Mouse (Mus musculus) neural tube, embryonic 11.5 days (tissue): Measurements from ENCODE around the gene Tnrc6c. TPM values are rescaled to one million over a fixed set of nuclear protein-coding genes. Genes with fewer than 3 reads are reported as not detected.

Source experiments
- ATAC-seq: fragments of 200-750 bp; cut with Nextera tagmentation; 2 replicates; pipeline ENCODE4 v1.8.0; 2017; ENCODE audit warnings: moderate number of reproducible peaks, mild to moderate bottlenecking, moderate TSS enrichment, moderate library complexity; ENCODE audit not compliant: insufficient read depth, low FRiP score, low TSS enrichment
- DNase-seq: peaks from one replicate; pipeline ENCODE4 v3.0.0-alpha.2; 2015; ENCODE audit warnings: low spot score
- H3K27ac ChIP-seq: fragments of 300-500 bp; sonication (generic); 2 replicates; pipeline ENCODE4 v1.5.1; 2014; ENCODE audit warnings: low read depth, mild to moderate bottlenecking, low read length
- H3K27me3 ChIP-seq: fragments of 300-500 bp; sonication (generic); 2 replicates; pipeline ENCODE4 v1.6.1; 2014; ENCODE audit warnings: mild to moderate bottlenecking, low read length, mixed read lengths; ENCODE audit not compliant: control insufficient read depth, insufficient read depth
- H3K36me3 ChIP-seq: fragments of 300-500 bp; sonication (generic); 2 replicates; pipeline ENCODE4 v1.6.1; 2014; ENCODE audit warnings: mild to moderate bottlenecking, low read length, moderate library complexity, mixed read lengths; ENCODE audit not compliant: control insufficient read depth, insufficient read depth
- H3K4me1 ChIP-seq: fragments of 300-500 bp; sonication (generic); 2 replicates; pipeline ENCODE4 v1.6.1; 2014; ENCODE audit warnings: low read length, mixed read lengths; ENCODE audit not compliant: control insufficient read depth, insufficient read depth
- H3K4me2 ChIP-seq: fragments of 300-500 bp; sonication (generic); 2 replicates; pipeline ENCODE4 v1.6.1; 2014; ENCODE audit warnings: low read depth, mild to moderate bottlenecking, moderate library complexity
- H3K4me3 ChIP-seq: fragments of 300-500 bp; sonication (generic); 2 replicates; pipeline ENCODE4 v1.5.1; 2014; ENCODE audit warnings: low read depth, low read length
- H3K9ac ChIP-seq: fragments of 300-500 bp; sonication (generic); 2 replicates; pipeline ENCODE4 v1.6.1; 2014; ENCODE audit warnings: mild to moderate bottlenecking, low read length
- H3K9me3 ChIP-seq: fragments of 300-500 bp; sonication (generic); 2 replicates; pipeline ENCODE4 v1.6.1; 2016; ENCODE audit warnings: low read length; ENCODE audit not compliant: control insufficient read depth
- WGBS: fragments of 180-500 bp; shearing (Covaris S2); extraction: QIAGEN DNeasy Blood & Tissue Kit; methylation state at CpG from one replicate; pipeline ENCODE4 v1.1.7; 2014; 5-methylcytosine and 5-hydroxymethylcytosine counted together
- polyA plus RNA-seq: library from polyadenylated mRNA; unstranded; fragments of >200 nt; fragmentation: Nextera tagmentation; extraction: Ambion mirVana; gene quantifications from 2 replicates; pipeline ENCODE4 v1.2.1, GENCODE M21; 2014

Gene Tnrc6c
- polyA plus RNA-seq, 1 experiment from 2014 or later, result 18.2 TPM

DNA sequence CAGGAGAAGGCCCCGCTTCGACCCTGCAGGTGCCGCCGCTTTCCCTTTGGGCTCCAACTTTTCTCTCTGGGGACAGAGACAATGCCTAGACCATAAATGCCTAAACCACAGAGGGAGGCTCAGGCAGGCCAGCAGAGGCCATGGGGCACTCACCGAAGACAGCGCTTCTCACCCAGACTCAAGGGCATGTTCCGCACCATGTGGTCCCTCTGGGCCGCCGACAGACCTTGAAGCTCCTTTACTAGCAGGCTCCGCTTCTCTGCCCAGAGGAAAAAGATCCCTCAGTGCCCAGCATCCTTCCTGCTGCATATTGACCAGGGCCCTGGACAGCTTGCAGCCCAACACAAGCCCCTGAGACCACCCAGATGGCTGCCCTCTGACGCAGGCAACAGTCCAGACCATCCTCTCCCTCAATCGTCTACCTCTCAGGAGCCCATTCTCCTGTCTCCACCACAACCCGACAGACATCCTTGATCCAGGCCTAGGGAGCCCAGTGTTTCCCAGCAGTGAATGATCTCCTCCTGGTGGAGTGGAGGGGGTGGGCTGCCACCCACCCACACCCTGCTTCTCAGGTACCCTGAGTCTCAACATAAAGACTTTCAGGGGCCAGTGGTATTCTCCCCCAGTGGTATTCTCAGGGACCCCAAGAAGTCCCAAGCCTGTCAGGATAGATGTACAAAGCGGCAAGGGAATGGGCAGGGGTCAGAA lies 122.2 kb downstream of the Tnrc6c start:
- 83% methylated on average over 14 of the region's 14 CpGs for WGBS
- ATAC-seq, result no peak
- H3K27me3 ChIP-seq, result 0 out of 2 replicates have a peak, but pooled peaks cover 4% of the 10 kb centered on the region

DNA sequence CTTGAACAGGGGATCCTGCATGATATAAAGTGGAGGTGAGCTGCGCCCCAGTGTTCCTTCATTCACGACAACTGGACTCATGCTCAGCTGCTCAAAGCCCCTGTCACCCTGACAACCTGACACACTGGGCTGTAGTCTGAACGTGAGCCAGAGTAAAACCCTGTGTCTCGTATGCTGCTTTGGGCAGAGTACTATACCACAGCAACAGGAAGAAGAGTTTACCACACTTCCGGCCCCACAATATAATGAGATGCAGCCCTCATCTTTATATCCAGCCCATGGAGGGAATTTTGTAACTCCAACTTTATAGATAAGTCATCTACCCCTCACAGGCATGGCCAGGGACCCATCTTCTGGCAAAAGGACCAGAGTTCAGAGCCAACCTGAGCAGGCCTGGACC lies 123.0 kb downstream of the Tnrc6c start:
- Histone ChIP-seq H3K4me3 (no peak overlapping the region), H3K36me3 (no peaks in the 10 kb centered on the region; the same call in 1 of the 2 replicates), H3K9ac (no peak overlapping the region), H3K9me3 (no peaks in the 10 kb centered on the region), H3K4me1 (peaks cover 26% of the 10 kb centered on the region), H3K27ac (no peak overlapping the region), H3K27me3 (peaks cover 10% of the 10 kb centered on the region), H3K4me2 (no peak overlapping the region)
- WGBS, result 89% methylated on average over 5 of the region's 5 CpGs
- DNase-seq, result no peak
- no peak for ATAC-seq

More for the DNA sequence above, 122.2 kb downstream of the Tnrc6c start:
- no peak overlapping the region for H3K9ac ChIP-seq
- H3K27ac ChIP-seq, result no peak overlapping the region
- no peak for DNase-seq
- H3K4me2 ChIP-seq, result no peak overlapping the region
- H3K4me3 ChIP-seq, result no peak overlapping the region
- H3K4me1 ChIP-seq, result peaks cover 26% of the 10 kb centered on the region
- H3K36me3 ChIP-seq, result no peaks in the 10 kb centered on the region; the same call in 1 of the 2 replicates
- H3K9me3 ChIP-seq, result no peaks in the 10 kb centered on the region

DNA sequence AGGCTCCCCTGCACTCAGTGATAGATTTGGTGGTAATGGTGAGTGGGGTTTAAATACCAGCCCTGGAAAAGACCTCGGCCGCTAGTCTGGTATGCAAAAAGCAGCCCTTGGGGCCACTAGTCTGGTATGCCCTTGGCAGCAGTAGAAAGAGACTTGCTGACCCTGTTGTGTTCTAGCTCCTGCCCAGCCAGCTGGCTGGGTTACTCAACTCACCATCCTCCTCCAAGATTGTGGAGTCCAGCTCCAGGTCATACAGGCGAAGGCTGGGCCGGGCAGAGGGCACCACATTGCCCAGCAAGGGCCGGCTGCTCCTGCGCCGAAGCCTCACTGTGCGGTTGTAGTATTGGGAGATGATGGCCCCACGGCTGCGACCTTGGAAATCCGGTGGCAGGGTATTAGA lies 123.9 kb downstream of the Tnrc6c start:
- Histone ChIP-seq H3K4me2 (no peak overlapping the region), H3K27ac (no peak overlapping the region), H3K4me3 (no peak overlapping the region), H3K9ac (no peak overlapping the region), H3K27me3 (peaks cover 11% of the 10 kb centered on the region), H3K4me1 (peaks cover 26% of the 10 kb centered on the region), H3K36me3 (no peaks in the 10 kb centered on the region; the same call in 1 of the 2 replicates), H3K9me3 (no peaks in the 10 kb centered on the region)
- no peak for ATAC-seq
- WGBS, result 98% methylated on average over 11 of the region's 11 CpGs
- DNase-seq, result no peak

DNA sequence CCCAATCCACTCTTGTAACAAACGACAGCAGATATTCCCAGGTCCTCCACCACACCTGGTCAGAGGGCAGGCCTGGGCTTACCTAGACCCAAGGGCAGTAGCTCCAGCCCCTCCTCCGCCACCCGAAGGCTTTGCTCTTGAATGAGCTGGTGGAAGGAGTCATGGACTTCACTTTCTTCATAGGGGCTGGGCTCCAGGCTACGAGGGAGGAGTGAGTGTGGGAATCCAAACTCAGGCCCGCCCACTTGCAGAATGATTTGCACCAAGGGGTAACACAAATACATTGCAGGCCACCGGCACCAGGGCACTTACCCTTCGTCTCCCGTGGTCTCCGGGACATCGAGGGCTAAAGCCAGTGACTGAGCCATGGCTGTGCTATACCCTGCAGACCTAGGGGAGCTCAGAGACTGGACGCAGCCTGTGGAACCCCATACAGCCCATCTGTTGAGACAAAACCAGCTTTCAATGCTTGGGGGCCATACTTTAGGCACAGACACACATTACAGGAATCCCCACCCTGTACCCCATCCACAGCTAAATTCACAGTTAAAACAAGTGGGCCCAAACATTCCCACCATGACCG lies 124.9 kb downstream of the Tnrc6c start:
- peak overlapping the region; percentile 65 for H3K9ac ChIP-seq
- no peak for DNase-seq
- H3K27ac ChIP-seq, result peak overlapping the region; percentile 83
- H3K4me3 ChIP-seq, result peak overlapping the region; percentile 34; the same call in 1 of the 2 replicates
- WGBS, result 58% methylated on average over 12 of the region's 12 CpGs
- peak overlapping the region; percentile 74 for H3K4me2 ChIP-seq
- peaks cover 15% of the 10 kb centered on the region for H3K27me3 ChIP-seq
- H3K4me1 ChIP-seq, result peaks cover 29% of the 10 kb centered on the region
- no peaks in the 10 kb centered on the region for H3K9me3 ChIP-seq
- no peak for ATAC-seq
- H3K36me3 ChIP-seq, result no peaks in the 10 kb centered on the region; the same call in 1 of the 2 replicates

DNA sequence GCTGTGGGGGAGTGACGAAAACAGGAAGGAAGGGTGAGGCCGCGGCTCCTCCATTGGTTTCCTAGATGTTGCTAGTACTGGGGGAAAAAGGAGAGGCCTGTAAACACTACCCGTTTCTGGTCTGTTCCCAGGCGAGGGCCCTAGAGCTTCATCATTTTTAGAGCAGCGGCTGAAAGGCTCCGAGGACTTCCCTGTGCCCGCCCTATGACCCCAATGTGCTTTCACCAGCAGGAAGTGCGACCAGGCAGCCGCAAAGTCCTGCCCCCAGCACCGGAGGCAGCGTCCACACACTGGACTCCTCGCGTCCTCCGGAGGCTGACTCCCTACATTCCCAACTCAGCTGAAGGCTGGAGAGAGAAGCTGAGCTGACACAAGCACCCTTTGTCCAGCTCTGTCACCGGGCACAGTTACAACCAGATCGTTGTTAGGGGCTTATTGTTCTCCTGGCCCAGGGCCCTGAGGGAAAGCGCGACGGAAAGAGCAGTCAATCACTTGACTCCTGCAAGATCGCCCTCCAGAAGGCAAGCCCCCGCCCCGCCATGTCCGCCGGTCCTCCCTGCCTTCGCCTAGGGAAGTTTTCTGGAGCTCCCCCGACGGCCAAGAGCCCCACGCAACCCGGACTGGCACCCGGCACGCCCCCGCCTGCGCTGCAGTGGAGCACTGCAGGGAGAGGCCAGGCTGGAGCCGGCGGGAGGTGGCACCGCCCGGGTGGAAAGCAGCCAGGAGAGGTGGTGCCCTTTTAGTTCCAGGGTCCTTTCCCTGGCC lies 125.5 kb downstream of the Tnrc6c start:
- peak; percentile 56 for ATAC-seq

DNA sequence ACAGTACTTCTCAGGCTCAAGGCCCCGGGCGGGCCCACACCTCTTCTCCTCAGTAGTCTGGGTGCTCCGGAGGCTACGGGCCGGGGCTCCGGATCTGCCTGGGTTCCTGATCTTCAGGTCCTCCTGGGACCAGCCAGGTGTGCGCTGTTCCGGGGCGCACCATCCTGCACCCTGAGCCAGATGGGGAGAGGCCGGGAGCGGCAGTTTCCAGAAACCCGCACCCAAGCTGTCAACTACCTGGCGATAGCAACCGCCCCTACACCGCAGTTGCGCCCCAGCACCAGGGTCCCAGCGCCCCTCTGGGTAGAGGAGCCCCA lies 126.1 kb downstream of the Tnrc6c start:
- Histone ChIP-seq H3K36me3 (no peaks in the 10 kb centered on the region), H3K4me3 (peak overlapping the region; percentile 34), H3K4me2 (peak overlapping the region; percentile 74), H3K27me3 (peaks cover 15% of the 10 kb centered on the region), H3K9ac (peak overlapping the region; percentile 65), H3K9me3 (no peaks in the 10 kb centered on the region), H3K27ac (peak overlapping the region; percentile 83), H3K4me1 (peaks cover 29% of the 10 kb centered on the region)
- DNase-seq (no peak), ATAC-seq (peak; percentile 45; the same call in 1 of the 2 replicates)
- WGBS, result 2% methylated on average over 17 of the region's 17 CpGs

More for the DNA sequence above, 125.5 kb downstream of the Tnrc6c start:
- Histone ChIP-seq H3K36me3 (no peaks in the 10 kb centered on the region; the same call in 1 of the 2 replicates), H3K27me3 (peaks cover 15% of the 10 kb centered on the region), H3K9ac (peak overlapping the region; percentile 65), H3K27ac (peak overlapping the region; percentile 83), H3K4me3 (peak overlapping the region; percentile 34), H3K9me3 (no peaks in the 10 kb centered on the region), H3K4me1 (peaks cover 29% of the 10 kb centered on the region), H3K4me2 (peak overlapping the region; percentile 74)
- WGBS, result 2% methylated on average over 38 of the region's 38 CpGs
- DNase-seq, result peak; percentile 78

DNA sequence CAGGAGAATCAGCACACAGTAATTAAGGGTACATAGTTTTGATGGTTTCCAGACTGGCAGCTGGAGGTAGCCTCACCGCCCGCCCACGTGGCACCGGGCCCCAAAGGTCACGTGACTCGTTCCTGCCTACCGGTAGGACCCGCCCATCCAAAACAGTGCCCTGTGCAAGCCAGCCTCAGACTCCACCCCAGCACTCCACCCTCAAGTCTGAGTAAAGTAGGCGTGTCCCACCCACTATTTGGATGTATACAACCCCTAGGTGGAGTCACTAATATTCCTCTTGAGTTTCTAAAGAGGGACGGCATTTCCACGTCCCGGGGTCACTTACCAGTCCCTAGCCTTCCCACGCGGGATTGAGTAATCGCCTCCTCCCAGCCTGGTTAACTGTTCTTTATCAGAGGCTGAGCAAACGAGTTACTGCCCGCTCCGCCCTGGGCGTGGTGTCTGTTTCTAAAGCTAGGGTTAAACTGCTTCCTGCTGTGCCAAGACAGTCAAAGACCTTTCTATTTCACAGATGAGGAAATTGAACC lies 126.6 kb downstream of the Tnrc6c start:
- peaks cover 29% of the 10 kb centered on the region for H3K4me1 ChIP-seq
- H3K36me3 ChIP-seq, result no peaks in the 10 kb centered on the region
- H3K27ac ChIP-seq, result peak overlapping the region; percentile 83
- H3K9me3 ChIP-seq, result no peaks in the 10 kb centered on the region
- 1% methylated on average over 19 of the region's 19 CpGs for WGBS
- H3K27me3 ChIP-seq, result peaks cover 15% of the 10 kb centered on the region
- H3K9ac ChIP-seq, result peak overlapping the region; percentile 65
- peak overlapping the region; percentile 34 for H3K4me3 ChIP-seq
- DNase-seq (peak; percentile 71), ATAC-seq (peak; percentile 30; the same call in 1 of the 2 replicates)
- peak overlapping the region; percentile 74 for H3K4me2 ChIP-seq

DNA sequence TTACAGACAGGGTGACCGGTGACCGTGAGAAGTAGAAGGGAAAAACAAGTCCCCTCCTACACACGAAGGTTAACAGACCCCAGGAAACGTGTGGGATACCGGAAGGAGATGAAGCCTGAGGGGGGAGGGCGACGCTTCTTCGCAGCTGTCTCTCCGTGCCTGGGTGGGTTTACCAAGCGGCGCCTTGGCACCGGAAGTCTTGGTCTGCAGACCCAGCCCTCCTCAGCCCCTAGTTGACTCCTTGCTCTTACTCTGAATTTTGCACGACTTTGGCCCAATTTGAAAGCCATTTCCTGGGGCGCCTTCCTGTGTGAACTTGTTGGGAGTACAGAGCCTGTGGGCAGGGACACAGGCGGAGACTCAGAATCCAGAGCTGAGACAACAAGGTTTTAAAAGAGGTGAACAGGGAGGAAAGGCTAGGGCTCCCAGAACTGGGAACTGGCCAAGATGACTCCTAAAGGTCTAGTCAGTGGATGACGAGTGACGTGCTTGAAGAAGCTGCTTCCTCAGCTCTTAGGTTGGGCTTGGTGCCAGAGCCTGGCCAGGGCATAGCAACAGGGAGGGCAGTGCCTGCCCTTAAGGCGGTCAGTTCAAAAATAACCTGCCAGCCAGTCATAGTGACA lies 127.2 kb downstream of the Tnrc6c start:
- no peak for DNase-seq
- H3K27ac ChIP-seq, result 0 out of 2 replicates have a peak overlapping the region, but pooled peaks have one; percentile 49
- 23% methylated on average over 18 of the region's 18 CpGs for WGBS
- H3K9me3 ChIP-seq, result no peaks in the 10 kb centered on the region
- H3K4me1 ChIP-seq, result peaks cover 29% of the 10 kb centered on the region
- peaks cover 15% of the 10 kb centered on the region for H3K27me3 ChIP-seq
- no peak overlapping the region for H3K9ac ChIP-seq
- no peaks in the 10 kb centered on the region for H3K36me3 ChIP-seq
- no peak for ATAC-seq
- H3K4me2 ChIP-seq, result peak overlapping the region; percentile 74
- H3K4me3 ChIP-seq, result peak overlapping the region; percentile 34; the same call in 1 of the 2 replicates
